Mouse (Mus musculus): Measurements from ENCODE around the gene Nbl1. TPM values are rescaled to one million over a fixed set of nuclear protein-coding genes. Genes with fewer than 3 reads are reported as not detected.

Nbl1 gene
- polyA plus RNA-seq, 1 experiment from 2014 or later: 27.5 TPM

DNA sequence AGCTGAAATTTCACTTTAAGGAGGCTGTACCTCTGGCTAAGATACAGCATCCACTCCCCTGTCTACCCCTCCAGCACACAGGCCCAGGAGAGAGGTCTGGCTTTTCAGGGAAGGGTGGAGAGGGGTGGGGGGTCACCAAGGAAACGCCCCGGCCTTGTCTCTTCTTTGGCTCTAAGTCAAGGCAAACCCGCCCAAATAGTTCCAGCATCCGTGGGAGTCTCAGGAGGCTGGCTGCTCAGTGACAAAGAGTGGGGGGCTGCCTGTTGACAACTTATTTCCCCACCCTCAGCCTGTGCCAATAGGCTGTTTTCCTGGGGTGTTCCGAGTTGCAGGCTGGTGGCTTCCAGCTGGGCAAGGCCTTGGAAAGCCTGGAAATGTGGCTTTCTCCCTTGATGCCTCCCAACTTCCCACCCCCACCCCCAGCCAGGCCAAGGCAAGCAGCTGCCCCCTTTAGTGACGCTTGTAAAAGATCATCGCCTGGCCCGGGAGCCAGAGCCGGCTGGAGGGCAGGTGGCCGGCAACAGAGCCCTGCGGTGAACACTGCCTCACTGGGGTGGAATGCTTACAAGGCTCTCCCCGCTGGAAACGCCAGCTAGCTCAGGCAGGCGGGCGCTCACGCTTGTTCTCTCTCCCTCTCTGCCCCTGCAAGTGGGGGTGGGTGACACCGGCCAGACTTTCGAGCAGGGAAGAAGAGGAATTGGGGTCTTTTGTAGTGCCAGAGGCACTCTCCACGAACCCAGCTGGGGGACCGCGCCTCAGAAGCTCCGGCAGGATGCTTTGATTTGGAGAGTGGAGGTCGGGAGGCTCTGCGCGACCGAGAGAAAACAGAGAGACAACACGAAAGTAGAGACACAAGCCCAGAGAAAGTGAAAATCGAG, 1.1 kb downstream of the Nbl1 start:
- peaks cover 15% of the 10 kb centered on the region; the same call in 1 of the 2 replicates for H3K4me1 ChIP-seq (ENCODE audit: control insufficient read depth, insufficient read depth, low read length)

GRCm38 (mm10) chr4:139091066-139091465, 1.7 kb downstream of the Nbl1 start:
- peak overlapping the region; percentile 22; the same call in 1 of the 2 replicates for H3K27ac ChIP-seq (replicated peaks; ENCODE audit: low read depth, low read length)
- no peaks in the 10 kb centered on the region for H3K36me3 ChIP-seq (ENCODE audit: control insufficient read depth, insufficient read depth, low read length)

More for the DNA sequence above, 1.1 kb downstream of the Nbl1 start:
- Histone ChIP-seq H3K4me2 (ENCODE audit: low read length) (peak overlapping the region; percentile 89), H3K9ac (replicated peaks; ENCODE audit: low read length) (peak overlapping the region; percentile 59; the same call in 1 of the 2 replicates), H3K36me3 (ENCODE audit: control insufficient read depth, insufficient read depth, low read length) (no peaks in the 10 kb centered on the region), H3K27me3 (ENCODE audit: control insufficient read depth, insufficient read depth, low read length) (peaks cover 39% of the 10 kb centered on the region), H3K27ac (replicated peaks; ENCODE audit: low read depth, low read length) (peak overlapping the region; percentile 22), H3K4me3 (replicated peaks; ENCODE audit: low read depth, low read length) (peak overlapping the region; percentile 49), H3K9me3 (ENCODE audit: control insufficient read depth, low read length) (no peaks in the 10 kb centered on the region)
- DNase-seq: peak; percentile 66
- ATAC-seq (ENCODE audit: low FRiP score, low TSS enrichment): peak; percentile 32; the same call in 1 of the 2 replicates
- WGBS: under 1% methylated on average over 28 of the region's 28 CpGs

DNA sequence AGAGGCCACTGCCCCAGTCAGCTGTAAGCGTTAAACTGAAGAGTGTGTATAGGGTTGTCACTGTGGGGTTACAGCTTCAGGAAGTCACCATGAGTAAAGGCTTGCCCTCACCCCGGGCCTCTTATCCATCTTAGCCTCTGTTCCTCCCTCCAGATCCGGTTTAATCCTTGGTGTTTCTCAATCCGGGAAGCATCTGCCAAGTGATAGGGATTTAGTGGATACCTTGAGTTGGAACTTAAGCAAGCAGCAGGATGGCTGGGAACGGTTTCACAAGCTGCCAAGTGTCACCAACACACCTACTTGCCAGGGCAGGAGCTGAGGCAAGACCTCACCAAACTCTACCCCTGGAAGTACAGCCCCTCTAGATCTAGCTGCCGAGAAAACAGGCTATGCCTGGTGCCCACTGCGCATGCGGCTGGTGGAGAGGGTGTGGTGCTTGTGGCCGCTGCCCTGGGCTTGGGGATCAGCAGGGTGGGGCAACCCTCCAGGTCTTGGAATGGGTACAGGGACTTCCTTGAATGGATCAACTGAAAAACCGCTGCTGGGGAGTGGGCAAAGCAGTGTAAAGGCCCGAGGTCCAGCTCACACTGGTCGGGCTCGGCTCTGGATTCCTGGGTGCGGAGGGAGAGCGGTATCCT, 2.4 kb downstream of the Nbl1 start:
- Histone ChIP-seq H3K27ac (replicated peaks; ENCODE audit: low read depth, low read length) (no peak overlapping the region), H3K4me3 (replicated peaks; ENCODE audit: low read depth, low read length) (no peak overlapping the region), H3K27me3 (ENCODE audit: control insufficient read depth, insufficient read depth, low read length) (peaks cover 39% of the 10 kb centered on the region), H3K9me3 (ENCODE audit: control insufficient read depth, low read length) (no peaks in the 10 kb centered on the region), H3K9ac (replicated peaks; ENCODE audit: low read length) (no peak overlapping the region), H3K36me3 (ENCODE audit: control insufficient read depth, insufficient read depth, low read length) (no peaks in the 10 kb centered on the region), H3K4me2 (ENCODE audit: low read length) (no peak overlapping the region), H3K4me1 (ENCODE audit: control insufficient read depth, insufficient read depth, low read length) (peaks cover 15% of the 10 kb centered on the region; the same call in 1 of the 2 replicates)
- 68% methylated on average over 15 of the region's 15 CpGs for WGBS
- ATAC-seq (ENCODE audit: low FRiP score, low TSS enrichment): no peak
- DNase-seq: no peak

More at GRCm38 (mm10) chr4:139091066-139091465, 1.7 kb downstream of the Nbl1 start:
- ATAC-seq (ENCODE audit: low FRiP score, low TSS enrichment): no peak
- H3K9ac ChIP-seq (replicated peaks; ENCODE audit: low read length): no peak overlapping the region
- no peak for DNase-seq
- WGBS: 34% methylated on average over 7 of the region's 7 CpGs
- no peak overlapping the region for H3K4me3 ChIP-seq (replicated peaks; ENCODE audit: low read depth, low read length)
- H3K27me3 ChIP-seq (ENCODE audit: control insufficient read depth, insufficient read depth, low read length): peaks cover 39% of the 10 kb centered on the region
- H3K4me2 ChIP-seq (ENCODE audit: low read length): peak overlapping the region; percentile 89
- peaks cover 15% of the 10 kb centered on the region; the same call in 1 of the 2 replicates for H3K4me1 ChIP-seq (ENCODE audit: control insufficient read depth, insufficient read depth, low read length)
- no peaks in the 10 kb centered on the region for H3K9me3 ChIP-seq (ENCODE audit: control insufficient read depth, low read length)

GRCm38 (mm10) chr4:139088982-139089671, 3.7 kb downstream of the Nbl1 start:
- Histone ChIP-seq H3K9me3 (ENCODE audit: control insufficient read depth, low read length) (no peaks in the 10 kb centered on the region), H3K27me3 (ENCODE audit: control insufficient read depth, insufficient read depth, low read length) (peaks cover 35% of the 10 kb centered on the region), H3K9ac (replicated peaks; ENCODE audit: low read length) (peak overlapping the region; percentile 9; the same call in 1 of the 2 replicates), H3K4me2 (ENCODE audit: low read length) (no peak overlapping the region), H3K4me1 (ENCODE audit: control insufficient read depth, insufficient read depth, low read length) (peaks cover 15% of the 10 kb centered on the region; the same call in 1 of the 2 replicates), H3K27ac (replicated peaks; ENCODE audit: low read depth, low read length) (no peak overlapping the region), H3K4me3 (replicated peaks; ENCODE audit: low read depth, low read length) (no peak overlapping the region), H3K36me3 (ENCODE audit: control insufficient read depth, insufficient read depth, low read length) (no peaks in the 10 kb centered on the region)
- ATAC-seq (ENCODE audit: low FRiP score, low TSS enrichment) (no peak), DNase-seq (no peak)
- WGBS: 61% methylated on average over 9 of the region's 9 CpGs

- Histone ChIP-seq H3K9me3 (ENCODE audit: control insufficient read depth, low read length) (no peaks in the 10 kb centered on the region), H3K9ac (replicated peaks; ENCODE audit: low read length) (no peak overlapping the region), H3K36me3 (ENCODE audit: control insufficient read depth, insufficient read depth, low read length) (no peaks in the 10 kb centered on the region), H3K27me3 (ENCODE audit: control insufficient read depth, insufficient read depth, low read length) (peaks cover 13% of the 10 kb centered on the region; the same call in 1 of the 2 replicates), H3K4me2 (ENCODE audit: low read length) (no peak overlapping the region), H3K27ac (replicated peaks; ENCODE audit: low read depth, low read length) (no peak overlapping the region), H3K4me3 (replicated peaks; ENCODE audit: low read depth, low read length) (no peak overlapping the region), H3K4me1 (ENCODE audit: control insufficient read depth, insufficient read depth, low read length) (peaks cover 22% of the 10 kb centered on the region)
- ATAC-seq (ENCODE audit: low FRiP score, low TSS enrichment): no peak
- WGBS: 75% methylated on average over 4 of the region's 4 CpGs
- no peak for DNase-seq
Measured at GRCm38 (mm10) chr4:139086984-139087383, 5.8 kb downstream of the Nbl1 start.

GRCm38 (mm10) chr4:139086037-139086436, 6.8 kb downstream of the Nbl1 start:
- no peaks in the 10 kb centered on the region for H3K36me3 ChIP-seq (ENCODE audit: control insufficient read depth, insufficient read depth, low read length)
- H3K4me1 ChIP-seq (ENCODE audit: control insufficient read depth, insufficient read depth, low read length): peaks cover 18% of the 10 kb centered on the region
- 22% methylated on average over 5 of the region's 5 CpGs for WGBS
- peak; percentile 95 for DNase-seq
- peaks cover 4% of the 10 kb centered on the region; the same call in 1 of the 2 replicates for H3K27me3 ChIP-seq (ENCODE audit: control insufficient read depth, insufficient read depth, low read length)
- H3K9me3 ChIP-seq (ENCODE audit: control insufficient read depth, low read length): no peaks in the 10 kb centered on the region
- no peak overlapping the region for H3K4me3 ChIP-seq (replicated peaks; ENCODE audit: low read depth, low read length)
- no peak overlapping the region for H3K4me2 ChIP-seq (ENCODE audit: low read length)
- H3K27ac ChIP-seq (replicated peaks; ENCODE audit: low read depth, low read length): no peak overlapping the region
- no peak; the same call in 1 of the 2 replicates for ATAC-seq (ENCODE audit: low FRiP score, low TSS enrichment)
- no peak overlapping the region for H3K9ac ChIP-seq (replicated peaks; ENCODE audit: low read length)

DNA sequence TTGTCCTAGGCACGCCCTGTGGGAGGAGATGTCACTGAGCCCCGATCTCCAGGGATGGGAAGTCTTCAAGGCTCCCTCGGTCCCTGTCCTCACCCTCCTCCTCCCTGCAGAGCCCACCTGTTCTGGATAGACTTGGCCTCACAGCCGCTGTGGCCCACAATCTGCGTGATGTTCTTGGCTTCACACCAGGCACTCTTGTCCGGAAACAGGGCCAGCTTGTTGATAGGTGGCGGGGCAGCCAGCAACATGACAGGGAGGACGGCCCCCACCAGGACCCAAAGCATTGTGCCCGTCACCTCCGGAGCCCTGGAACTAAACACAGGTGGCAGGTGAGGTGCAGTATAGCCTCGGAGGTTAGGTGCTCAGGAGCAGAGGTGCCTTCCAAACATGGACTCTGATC, 7.5 kb downstream of the Nbl1 start:
- Histone ChIP-seq H3K9ac (replicated peaks; ENCODE audit: low read length) (no peak overlapping the region), H3K27me3 (ENCODE audit: control insufficient read depth, insufficient read depth, low read length) (peaks cover under 1% of the 10 kb centered on the region; the same call in 1 of the 2 replicates), H3K9me3 (ENCODE audit: control insufficient read depth, low read length) (no peaks in the 10 kb centered on the region), H3K36me3 (ENCODE audit: control insufficient read depth, insufficient read depth, low read length) (no peaks in the 10 kb centered on the region), H3K4me1 (ENCODE audit: control insufficient read depth, insufficient read depth, low read length) (peaks cover 18% of the 10 kb centered on the region), H3K4me2 (ENCODE audit: low read length) (no peak overlapping the region), H3K4me3 (replicated peaks; ENCODE audit: low read depth, low read length) (no peak overlapping the region), H3K27ac (replicated peaks; ENCODE audit: low read depth, low read length) (no peak overlapping the region)
- ATAC-seq (ENCODE audit: low FRiP score, low TSS enrichment) (no peak), DNase-seq (no peak)
- 75% methylated on average over 11 of the region's 11 CpGs for WGBS

All from midbrain, embryonic 14.5 days (tissue).